Mouse (Mus musculus): ENCODE measurements at regions not wholly inside any gene's neighbourhood (a gene's known extent, or its start where the extent isn't known, plus 50 kb on each side); places are given as distances from the start of the nearest gene placed in this dataset.

DNA sequence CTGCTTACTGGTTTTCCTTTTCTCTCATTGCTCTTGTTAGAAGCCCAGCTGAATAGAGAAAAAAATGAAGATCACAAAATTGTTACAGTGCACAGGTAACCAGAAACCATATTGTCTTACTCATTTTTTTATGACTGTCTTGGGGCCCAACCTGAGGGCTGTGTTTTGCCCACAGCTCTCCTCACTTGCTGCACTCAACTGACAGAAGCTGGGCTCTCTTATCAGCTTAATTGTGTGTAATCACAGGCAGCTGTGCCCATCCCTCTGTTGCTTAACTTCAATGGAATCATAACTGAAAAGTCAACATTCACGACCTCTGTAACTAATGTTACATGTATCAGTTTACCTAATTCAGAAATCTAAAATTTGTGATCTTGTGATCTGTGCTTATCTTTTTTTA lies 95.1 kb upstream of the Ankrd50 start:
- no peaks in the 10 kb centered on the region for H3K4me1 ChIP-seq (ENCODE audit: control insufficient read depth, insufficient read depth)
- no peak overlapping the region for H3K27ac ChIP-seq (ENCODE audit: low read depth)
- DNase-seq (ENCODE audit: low spot score) (no peak), ATAC-seq (ENCODE audit: insufficient read depth, low read depth) (no peak)
- H3K9ac ChIP-seq (replicated peaks; ENCODE audit: low read depth, low read length) = no peak overlapping the region
- no peaks in the 10 kb centered on the region for H3K9me3 ChIP-seq (replicated peaks; ENCODE audit: control insufficient read depth, low read length)
- H3K36me3 ChIP-seq (replicated peaks; ENCODE audit: control insufficient read depth, insufficient read depth, low read length) = no peaks in the 10 kb centered on the region
- no peak overlapping the region for H3K4me3 ChIP-seq (ENCODE audit: low read depth, low read length)
- no peaks in the 10 kb centered on the region for H3K27me3 ChIP-seq (ENCODE audit: control insufficient read depth, insufficient read depth, low read length)
- TF ChIP-seq EP300 (IDR thresholded peaks at IDR 0.05; ENCODE audit: low read depth) (no peak), CTCF (IDR thresholded peaks at IDR 0.05; ENCODE audit: low read depth) (no peak)
- H3K4me2 ChIP-seq (ENCODE audit: low read depth, low read length) = no peak overlapping the region
- 58% methylated on average over 1 of the region's 1 CpGs for WGBS

DNA sequence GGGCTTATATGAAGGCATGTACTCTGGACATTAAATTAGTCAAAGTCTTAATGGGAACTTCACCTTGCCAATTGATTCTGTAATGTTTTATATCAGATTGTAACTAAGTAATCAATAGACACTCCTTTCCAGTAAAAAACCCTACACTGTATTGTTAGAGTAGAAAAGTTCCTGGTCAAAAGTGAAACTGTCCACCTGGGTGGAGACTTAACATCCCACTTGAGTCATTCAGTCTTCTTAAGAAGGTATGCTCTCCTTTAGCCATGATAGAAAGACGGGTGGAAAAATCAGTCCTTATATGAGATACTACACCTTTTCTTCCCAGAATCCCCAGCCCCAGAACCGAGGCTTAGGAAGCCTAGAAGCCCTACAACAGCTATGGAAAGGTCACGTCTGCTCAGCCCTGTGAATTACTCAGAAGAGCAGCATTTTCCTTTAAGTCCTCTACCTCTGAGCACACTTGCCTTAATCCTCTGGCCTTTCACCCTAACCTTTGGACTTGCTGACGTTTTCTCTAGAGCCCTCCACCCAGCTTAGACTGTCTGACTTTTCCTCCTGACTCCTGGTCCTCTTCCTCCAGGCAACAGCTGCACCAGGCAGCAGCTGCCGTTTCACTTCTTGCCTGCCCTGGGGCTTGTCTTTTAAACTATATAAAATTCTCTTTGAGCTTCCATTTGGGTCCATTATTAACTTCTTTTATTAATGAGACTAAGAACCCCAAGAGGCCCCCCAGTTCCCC lies 93.4 kb upstream of the Ankrd50 start:
- no peaks in the 10 kb centered on the region for H3K4me1 ChIP-seq (ENCODE audit: control insufficient read depth, insufficient read depth)
- ATAC-seq (ENCODE audit: insufficient read depth, low read depth) = no peak
- H3K4me2 ChIP-seq (ENCODE audit: low read depth, low read length) = no peak overlapping the region
- TF ChIP-seq CTCF (IDR thresholded peaks at IDR 0.05; ENCODE audit: low read depth) = no peak
- TF ChIP-seq EP300 (IDR thresholded peaks at IDR 0.05; ENCODE audit: low read depth) = no peak
- H3K9ac ChIP-seq (replicated peaks; ENCODE audit: low read depth, low read length) = no peak overlapping the region
- DNase-seq (ENCODE audit: low spot score) = no peak
- 56% methylated on average over 5 of the region's 5 CpGs for WGBS
- H3K9me3 ChIP-seq (replicated peaks; ENCODE audit: control insufficient read depth, low read length) = no peaks in the 10 kb centered on the region
- no peaks in the 10 kb centered on the region for H3K27me3 ChIP-seq (ENCODE audit: control insufficient read depth, insufficient read depth, low read length)
- no peak overlapping the region for H3K4me3 ChIP-seq (ENCODE audit: low read depth, low read length)
- no peaks in the 10 kb centered on the region for H3K36me3 ChIP-seq (replicated peaks; ENCODE audit: control insufficient read depth, insufficient read depth, low read length)
- H3K27ac ChIP-seq (ENCODE audit: low read depth) = no peak overlapping the region

DNA sequence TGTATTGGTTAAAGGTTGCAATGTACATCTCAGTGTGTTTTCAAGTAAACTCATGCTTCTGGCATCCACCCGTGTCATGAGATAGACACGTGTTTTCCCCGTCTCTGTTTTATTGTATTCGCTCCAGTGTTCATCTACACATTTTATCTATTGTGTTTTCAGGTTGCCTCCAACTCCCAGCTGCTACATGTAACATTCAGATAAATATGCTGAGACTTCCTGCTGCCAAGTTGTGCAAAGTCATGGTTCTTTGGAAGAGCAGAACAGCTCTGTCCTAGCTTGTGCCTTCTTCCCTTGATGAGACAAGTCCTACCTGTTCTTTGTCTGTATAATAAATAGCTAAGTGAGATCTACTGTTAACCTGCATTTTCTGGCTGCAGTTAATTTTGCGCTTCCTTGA lies 89.0 kb upstream of the Ankrd50 start:
- Histone ChIP-seq H3K27ac (ENCODE audit: low read depth) (no peak overlapping the region), H3K27me3 (ENCODE audit: control insufficient read depth, insufficient read depth, low read length) (no peaks in the 10 kb centered on the region), H3K4me2 (ENCODE audit: low read depth, low read length) (no peak overlapping the region), H3K36me3 (replicated peaks; ENCODE audit: control insufficient read depth, insufficient read depth, low read length) (no peaks in the 10 kb centered on the region), H3K4me3 (ENCODE audit: low read depth, low read length) (no peak overlapping the region), H3K9me3 (replicated peaks; ENCODE audit: control insufficient read depth, low read length) (no peaks in the 10 kb centered on the region), H3K9ac (replicated peaks; ENCODE audit: low read depth, low read length) (no peak overlapping the region), H3K4me1 (ENCODE audit: control insufficient read depth, insufficient read depth) (no peaks in the 10 kb centered on the region)
- no peak for TF ChIP-seq EP300 (IDR thresholded peaks at IDR 0.05; ENCODE audit: low read depth)
- TF ChIP-seq CTCF (IDR thresholded peaks at IDR 0.05; ENCODE audit: low read depth) = no peak
- DNase-seq (ENCODE audit: low spot score) (no peak), ATAC-seq (ENCODE audit: insufficient read depth, low read depth) (no peak)
- WGBS = 69% methylated on average over 5 of the region's 5 CpGs

DNA sequence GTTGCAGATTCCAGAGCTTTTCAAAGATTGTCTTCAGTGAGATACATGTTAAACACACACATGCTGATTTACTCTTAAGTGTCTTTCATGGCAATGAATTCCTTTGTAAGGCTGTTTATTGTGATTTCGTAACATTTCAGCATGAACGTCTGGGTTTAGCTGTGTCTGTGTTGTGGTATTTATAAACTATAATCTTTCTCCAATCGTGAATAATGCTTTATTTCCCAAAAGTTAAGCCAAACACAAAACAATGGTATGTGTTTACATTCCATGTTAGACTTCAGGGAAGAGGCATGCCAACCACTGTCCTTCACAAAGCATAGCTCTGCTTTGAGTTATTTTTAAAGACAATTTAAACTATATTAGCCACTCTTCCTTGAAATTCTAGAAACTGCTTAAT lies 87.5 kb upstream of the Ankrd50 start:
- TF ChIP-seq EP300 (IDR thresholded peaks at IDR 0.05; ENCODE audit: low read depth) (no peak), CTCF (IDR thresholded peaks at IDR 0.05; ENCODE audit: low read depth) (no peak)
- no peak for DNase-seq (ENCODE audit: low spot score)
- no peak for ATAC-seq (ENCODE audit: insufficient read depth, low read depth)
- no peaks in the 10 kb centered on the region for H3K36me3 ChIP-seq (replicated peaks; ENCODE audit: control insufficient read depth, insufficient read depth, low read length)
- no peak overlapping the region for H3K4me3 ChIP-seq (ENCODE audit: low read depth, low read length)
- H3K27ac ChIP-seq (ENCODE audit: low read depth) = no peak overlapping the region
- H3K9ac ChIP-seq (replicated peaks; ENCODE audit: low read depth, low read length) = no peak overlapping the region
- H3K9me3 ChIP-seq (replicated peaks; ENCODE audit: control insufficient read depth, low read length) = no peaks in the 10 kb centered on the region
- no peak overlapping the region for H3K4me2 ChIP-seq (ENCODE audit: low read depth, low read length)
- 59% methylated on average over 3 of the region's 3 CpGs for WGBS
- no peaks in the 10 kb centered on the region for H3K27me3 ChIP-seq (ENCODE audit: control insufficient read depth, insufficient read depth, low read length)
- H3K4me1 ChIP-seq (ENCODE audit: control insufficient read depth, insufficient read depth) = no peaks in the 10 kb centered on the region

DNA sequence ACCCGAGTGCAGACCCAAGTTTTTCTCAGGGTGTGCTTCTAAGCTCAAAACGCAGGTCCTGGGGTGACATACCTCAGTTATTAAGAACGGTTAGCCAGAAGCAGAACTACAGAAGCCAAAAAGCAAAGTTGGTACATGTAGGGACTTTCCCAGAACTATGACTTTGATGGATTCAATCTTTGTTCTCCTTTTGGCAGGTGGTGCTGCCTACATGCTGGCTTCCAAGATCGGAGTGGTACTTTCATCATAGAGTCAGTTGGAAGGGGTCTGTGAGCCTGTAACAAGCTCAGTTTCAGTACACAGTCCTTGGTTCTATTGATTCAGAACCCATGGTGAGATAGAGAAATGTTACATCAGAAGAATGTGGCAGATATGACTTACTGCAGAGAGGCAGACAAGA lies 86.6 kb upstream of the Ankrd50 start:
- Histone ChIP-seq H3K9ac (replicated peaks; ENCODE audit: low read depth, low read length) (no peak overlapping the region), H3K4me1 (ENCODE audit: control insufficient read depth, insufficient read depth) (no peaks in the 10 kb centered on the region), H3K9me3 (replicated peaks; ENCODE audit: control insufficient read depth, low read length) (no peaks in the 10 kb centered on the region), H3K4me2 (ENCODE audit: low read depth, low read length) (no peak overlapping the region), H3K27ac (ENCODE audit: low read depth) (no peak overlapping the region), H3K4me3 (ENCODE audit: low read depth, low read length) (no peak overlapping the region), H3K36me3 (replicated peaks; ENCODE audit: control insufficient read depth, insufficient read depth, low read length) (no peaks in the 10 kb centered on the region), H3K27me3 (ENCODE audit: control insufficient read depth, insufficient read depth, low read length) (no peaks in the 10 kb centered on the region)
- 80% methylated on average over 4 of the region's 4 CpGs for WGBS
- TF ChIP-seq CTCF (IDR thresholded peaks at IDR 0.05; ENCODE audit: low read depth) = no peak
- no peak for TF ChIP-seq EP300 (IDR thresholded peaks at IDR 0.05; ENCODE audit: low read depth)
- ATAC-seq (ENCODE audit: insufficient read depth, low read depth) (no peak), DNase-seq (ENCODE audit: low spot score) (no peak)

DNA sequence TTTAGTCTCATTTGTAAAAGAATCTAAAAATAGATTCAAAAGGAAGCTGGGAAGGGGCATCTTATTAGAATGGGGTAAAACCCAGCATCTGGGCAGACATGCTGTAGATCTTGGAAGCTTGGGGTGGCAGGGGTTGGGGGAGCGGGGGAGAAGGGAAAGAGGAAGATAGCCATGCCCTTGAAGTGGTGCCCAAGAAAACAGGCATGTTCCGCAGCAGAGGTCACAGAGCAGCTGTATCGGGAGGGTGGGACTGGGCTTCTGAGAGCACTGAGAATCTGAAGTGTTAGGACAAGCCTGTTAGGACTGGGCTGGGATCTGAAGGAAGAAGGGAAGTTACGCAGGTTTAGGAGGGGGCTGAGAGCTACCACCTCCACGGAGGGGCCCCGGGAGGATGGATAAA lies 84.4 kb upstream of the Ankrd50 start:
- Histone ChIP-seq H3K4me3 (ENCODE audit: low read depth, low read length) (no peak overlapping the region), H3K27ac (ENCODE audit: low read depth) (no peak overlapping the region), H3K9ac (replicated peaks; ENCODE audit: low read depth, low read length) (no peak overlapping the region), H3K4me1 (ENCODE audit: control insufficient read depth, insufficient read depth) (no peaks in the 10 kb centered on the region), H3K9me3 (replicated peaks; ENCODE audit: control insufficient read depth, low read length) (no peaks in the 10 kb centered on the region), H3K27me3 (ENCODE audit: control insufficient read depth, insufficient read depth, low read length) (no peaks in the 10 kb centered on the region), H3K36me3 (replicated peaks; ENCODE audit: control insufficient read depth, insufficient read depth, low read length) (no peaks in the 10 kb centered on the region), H3K4me2 (ENCODE audit: low read depth, low read length) (no peak overlapping the region)
- DNase-seq (ENCODE audit: low spot score) (no peak), ATAC-seq (ENCODE audit: insufficient read depth, low read depth) (no peak)
- no peak for TF ChIP-seq EP300 (IDR thresholded peaks at IDR 0.05; ENCODE audit: low read depth)
- TF ChIP-seq CTCF (IDR thresholded peaks at IDR 0.05; ENCODE audit: low read depth) = no peak
- WGBS = 31% methylated on average over 6 of the region's 6 CpGs
